Mouse (Mus musculus): ENCODE measurements around the gene Ap5m1.
A peak's percentile ranks its signal among the peaks of the same experiment; 100 is the strongest.

Gene Ap5m1

GRCm38 (mm10) chr14:49065529-49066273 is at the start of gene Ap5m1:
Gene Ap5m1, plus strand, starts transcription at chr14:49066097.
- no peaks in the 10 kb centered on the region for H3K36me3 ChIP-seq (ENCODE audit: control insufficient read depth, insufficient read depth, low read length, poor library complexity, severe bottlenecking)
- no peaks in the 10 kb centered on the region for H3K27me3 ChIP-seq (ENCODE audit: control insufficient read depth, insufficient read depth, low read length, poor library complexity, severe bottlenecking)
- DNase-seq (ENCODE audit: low read depth, low spot score), result no peak

- peak; percentile 50 for DNase-seq (ENCODE audit: low read depth, low spot score)
- H3K36me3 ChIP-seq (ENCODE audit: control insufficient read depth, insufficient read depth, low read length, poor library complexity, severe bottlenecking), result 0 out of 2 replicates have a peak, but pooled peaks cover 2% of the 10 kb centered on the region
- H3K27me3 ChIP-seq (ENCODE audit: control insufficient read depth, insufficient read depth, low read length, poor library complexity, severe bottlenecking), result no peaks in the 10 kb centered on the region
Observed at GRCm38 (mm10) chr14:49019765-49020164, 46.1 kb upstream of the Ap5m1 start.

- no peak for DNase-seq (ENCODE audit: low read depth, low spot score)
- peaks cover 2% of the 10 kb centered on the region; the same call in 1 of the 2 replicates for H3K36me3 ChIP-seq (ENCODE audit: control insufficient read depth, insufficient read depth, low read length, poor library complexity, severe bottlenecking)
- no peaks in the 10 kb centered on the region for H3K27me3 ChIP-seq (ENCODE audit: control insufficient read depth, insufficient read depth, low read length, poor library complexity, severe bottlenecking)
Observed at GRCm38 (mm10) chr14:49027040-49027778, 38.7 kb upstream of the Ap5m1 start.

- peaks cover 2% of the 10 kb centered on the region; the same call in 1 of the 2 replicates for H3K36me3 ChIP-seq (ENCODE audit: control insufficient read depth, insufficient read depth, low read length, poor library complexity, severe bottlenecking)
- H3K27me3 ChIP-seq (ENCODE audit: control insufficient read depth, insufficient read depth, low read length, poor library complexity, severe bottlenecking), result no peaks in the 10 kb centered on the region
- peak; percentile 12 for DNase-seq (ENCODE audit: low read depth, low spot score)
Observed at GRCm38 (mm10) chr14:49027779-49028368, 38.0 kb upstream of the Ap5m1 start.

- no peak for DNase-seq (ENCODE audit: low read depth, low spot score)
- Histone ChIP-seq H3K36me3 (ENCODE audit: control insufficient read depth, insufficient read depth, low read length, poor library complexity, severe bottlenecking) (peaks cover 2% of the 10 kb centered on the region; the same call in 1 of the 2 replicates), H3K27me3 (ENCODE audit: control insufficient read depth, insufficient read depth, low read length, poor library complexity, severe bottlenecking) (no peaks in the 10 kb centered on the region)
Observed at GRCm38 (mm10) chr14:49028991-49029390, 36.9 kb upstream of the Ap5m1 start.

- Histone ChIP-seq H3K27me3 (ENCODE audit: control insufficient read depth, insufficient read depth, low read length, poor library complexity, severe bottlenecking) (no peaks in the 10 kb centered on the region), H3K36me3 (ENCODE audit: control insufficient read depth, insufficient read depth, low read length, poor library complexity, severe bottlenecking) (no peaks in the 10 kb centered on the region)
- no peak for DNase-seq (ENCODE audit: low read depth, low spot score)
Observed at GRCm38 (mm10) chr14:49045610-49046009, 20.3 kb upstream of the Ap5m1 start.

GRCm38 (mm10) chr14:49049492-49049891 is 16.4 kb upstream of the Ap5m1 start:
- H3K36me3 ChIP-seq (ENCODE audit: control insufficient read depth, insufficient read depth, low read length, poor library complexity, severe bottlenecking), result no peaks in the 10 kb centered on the region
- no peak for DNase-seq (ENCODE audit: low read depth, low spot score)

GRCm38 (mm10) chr14:49063838-49064237 is 2.1 kb upstream of the Ap5m1 start:
- H3K27me3 ChIP-seq (ENCODE audit: control insufficient read depth, insufficient read depth, low read length, poor library complexity, severe bottlenecking), result no peaks in the 10 kb centered on the region

More at GRCm38 (mm10) chr14:49049492-49049891, 16.4 kb upstream of the Ap5m1 start:
- no peaks in the 10 kb centered on the region for H3K27me3 ChIP-seq (ENCODE audit: control insufficient read depth, insufficient read depth, low read length, poor library complexity, severe bottlenecking)

GRCm38 (mm10) chr14:49066274-49066823 is 452 bp downstream of the Ap5m1 start, which contains the start of gene Exoc5:
Gene Exoc5, minus strand, starts transcription at chr14:49066653.
- DNase-seq (ENCODE audit: low read depth, low spot score), result peak; percentile 96
- H3K36me3 ChIP-seq (ENCODE audit: control insufficient read depth, insufficient read depth, low read length, poor library complexity, severe bottlenecking), result no peaks in the 10 kb centered on the region
- no peaks in the 10 kb centered on the region for H3K27me3 ChIP-seq (ENCODE audit: control insufficient read depth, insufficient read depth, low read length, poor library complexity, severe bottlenecking)

More at GRCm38 (mm10) chr14:49063838-49064237, 2.1 kb upstream of the Ap5m1 start:
- H3K36me3 ChIP-seq (ENCODE audit: control insufficient read depth, insufficient read depth, low read length, poor library complexity, severe bottlenecking), result no peaks in the 10 kb centered on the region
- DNase-seq (ENCODE audit: low read depth, low spot score), result no peak

- Histone ChIP-seq H3K36me3 (ENCODE audit: control insufficient read depth, insufficient read depth, low read length, poor library complexity, severe bottlenecking) (no peaks in the 10 kb centered on the region), H3K27me3 (ENCODE audit: control insufficient read depth, insufficient read depth, low read length, poor library complexity, severe bottlenecking) (no peaks in the 10 kb centered on the region)
- DNase-seq (ENCODE audit: low read depth, low spot score), result no peak
Observed at GRCm38 (mm10) chr14:49072837-49073236, 6.9 kb downstream of the Ap5m1 start.

GRCm38 (mm10) chr14:49073896-49074295 is 8.0 kb downstream of the Ap5m1 start:
- no peaks in the 10 kb centered on the region for H3K27me3 ChIP-seq (ENCODE audit: control insufficient read depth, insufficient read depth, low read length, poor library complexity, severe bottlenecking)
- no peaks in the 10 kb centered on the region for H3K36me3 ChIP-seq (ENCODE audit: control insufficient read depth, insufficient read depth, low read length, poor library complexity, severe bottlenecking)
- DNase-seq (ENCODE audit: low read depth, low spot score), result no peak

GRCm38 (mm10) chr14:49074361-49074760 is 8.5 kb downstream of the Ap5m1 start:
- Histone ChIP-seq H3K36me3 (ENCODE audit: control insufficient read depth, insufficient read depth, low read length, poor library complexity, severe bottlenecking) (no peaks in the 10 kb centered on the region), H3K27me3 (ENCODE audit: control insufficient read depth, insufficient read depth, low read length, poor library complexity, severe bottlenecking) (no peaks in the 10 kb centered on the region)
- no peak for DNase-seq (ENCODE audit: low read depth, low spot score)

- DNase-seq (ENCODE audit: low read depth, low spot score), result no peak
- Histone ChIP-seq H3K36me3 (ENCODE audit: control insufficient read depth, insufficient read depth, low read length, poor library complexity, severe bottlenecking) (0 out of 2 replicates have a peak, but pooled peaks cover 1% of the 10 kb centered on the region), H3K27me3 (ENCODE audit: control insufficient read depth, insufficient read depth, low read length, poor library complexity, severe bottlenecking) (no peaks in the 10 kb centered on the region)
Observed at GRCm38 (mm10) chr14:49078820-49079219, 12.9 kb downstream of the Ap5m1 start.

GRCm38 (mm10) chr14:49086522-49086921 is 20.6 kb downstream of the Ap5m1 start:
- no peak for DNase-seq (ENCODE audit: low read depth, low spot score)
- H3K36me3 ChIP-seq (ENCODE audit: control insufficient read depth, insufficient read depth, low read length, poor library complexity, severe bottlenecking), result peaks cover 16% of the 10 kb centered on the region

More at GRCm38 (mm10) chr14:49086522-49086921, 20.6 kb downstream of the Ap5m1 start:
- no peaks in the 10 kb centered on the region for H3K27me3 ChIP-seq (ENCODE audit: control insufficient read depth, insufficient read depth, low read length, poor library complexity, severe bottlenecking)

Measured in splenic B cell, adult 2 months (primary cell).